Mouse (Mus musculus) mouse trophoblast stem cell (cell line): ENCODE data around the gene Tmed6.

ENCODE experiments used
- in situ Hi-C, 2 experiments: fragments of 300-500 bp; cut with MseI, MboI; formaldehyde crosslinking; loops; 2 replicates in 1 of 2; 3 replicates in 1 of 2; pipeline ENCODE4 v1.15.1; 2025

The Tmed6 gene

GRCm38 (mm10) chr8:107065511-107066496, at the start of gene Tmed6:
TSS of gene Tmed6 (minus strand) at chr8:107065644.
- in situ Hi-C loops: no loop called here

- in situ Hi-C loops: loop anchor here (5.0 to 10.0 kb wide), 3 partner anchors 60 to 210 kb away; no protein-coding TSS in a partner anchor
Observed at GRCm38 (mm10) chr8:107115008-107115320, 49.5 kb upstream of the Tmed6 start.

- in situ Hi-C loops: loop anchor here (5.0 to 10.0 kb wide), 3 partner anchors 60 to 210 kb away; no protein-coding TSS in a partner anchor
Observed at GRCm38 (mm10) chr8:107114150-107115007, 48.9 kb upstream of the Tmed6 start.

GRCm38 (mm10) chr8:107113209-107113608, 47.8 kb upstream of the Tmed6 start:
- in situ Hi-C loops: loop anchor here in 1 of 2 experiments (10.0 kb wide), 2 partner anchors 62 to 212 kb away; no protein-coding TSS in a partner anchor

- in situ Hi-C loops: loop anchor here in 1 of 2 experiments (10.0 kb wide), 2 partner anchors 63 to 213 kb away; no protein-coding TSS in a partner anchor
Observed at GRCm38 (mm10) chr8:107111340-107112105, 46.1 kb upstream of the Tmed6 start.

- in situ Hi-C loops: loop anchor here in 1 of 2 experiments (10.0 kb wide), 2 partner anchors 64 to 214 kb away; no protein-coding TSS in a partner anchor
Observed at GRCm38 (mm10) chr8:107110629-107111330, 45.3 kb upstream of the Tmed6 start.

- in situ Hi-C loops: loop anchor here in 1 of 2 experiments (10.0 kb wide), 3 partner anchors 65 to 215 kb away; no protein-coding TSS in a partner anchor
Observed at GRCm38 (mm10) chr8:107109816-107110435, 44.5 kb upstream of the Tmed6 start.

- in situ Hi-C loops: loop anchor here in 1 of 2 experiments (10.0 kb wide), 1 partner anchor 196 kb away; no protein-coding TSS in a partner anchor
Observed at GRCm38 (mm10) chr8:107108978-107109720, 43.7 kb upstream of the Tmed6 start.

- in situ Hi-C loops: loop anchor here in 1 of 2 experiments (10.0 kb wide), 1 partner anchor 197 kb away; no protein-coding TSS in a partner anchor
Observed at GRCm38 (mm10) chr8:107108089-107108488, 42.6 kb upstream of the Tmed6 start.

- in situ Hi-C loops: loop anchor here in 1 of 2 experiments (10.0 kb wide), 1 partner anchor 200 kb away; no protein-coding TSS in a partner anchor
Observed at GRCm38 (mm10) chr8:107104547-107104946, 39.1 kb upstream of the Tmed6 start.

GRCm38 (mm10) chr8:107100635-107101034, 35.2 kb upstream of the Tmed6 start:
- in situ Hi-C loops: loop anchor here in 1 of 2 experiments (10.0 kb wide), 1 partner anchor 204 kb away; no protein-coding TSS in a partner anchor

GRCm38 (mm10) chr8:107096366-107097036, 31.1 kb upstream of the Tmed6 start, which contains the start of gene Terf2:
TSS of gene Terf2 (minus strand) at chr8:107096547.
- in situ Hi-C loops: no loop called here

GRCm38 (mm10) chr8:107095717-107096365, 30.4 kb upstream of the Tmed6 start:
- in situ Hi-C loops: no loop called here

- in situ Hi-C loops: no loop called here
Observed at GRCm38 (mm10) chr8:107090531-107090930, 25.1 kb upstream of the Tmed6 start.

GRCm38 (mm10) chr8:107088526-107089063, 23.2 kb upstream of the Tmed6 start:
- in situ Hi-C loops: no loop called here

GRCm38 (mm10) chr8:107086018-107086417, 20.6 kb upstream of the Tmed6 start:
- in situ Hi-C loops: no loop called here

- in situ Hi-C loops: no loop called here
Observed at GRCm38 (mm10) chr8:107085358-107085757, 19.9 kb upstream of the Tmed6 start.
